In the genomic region with DNA sequence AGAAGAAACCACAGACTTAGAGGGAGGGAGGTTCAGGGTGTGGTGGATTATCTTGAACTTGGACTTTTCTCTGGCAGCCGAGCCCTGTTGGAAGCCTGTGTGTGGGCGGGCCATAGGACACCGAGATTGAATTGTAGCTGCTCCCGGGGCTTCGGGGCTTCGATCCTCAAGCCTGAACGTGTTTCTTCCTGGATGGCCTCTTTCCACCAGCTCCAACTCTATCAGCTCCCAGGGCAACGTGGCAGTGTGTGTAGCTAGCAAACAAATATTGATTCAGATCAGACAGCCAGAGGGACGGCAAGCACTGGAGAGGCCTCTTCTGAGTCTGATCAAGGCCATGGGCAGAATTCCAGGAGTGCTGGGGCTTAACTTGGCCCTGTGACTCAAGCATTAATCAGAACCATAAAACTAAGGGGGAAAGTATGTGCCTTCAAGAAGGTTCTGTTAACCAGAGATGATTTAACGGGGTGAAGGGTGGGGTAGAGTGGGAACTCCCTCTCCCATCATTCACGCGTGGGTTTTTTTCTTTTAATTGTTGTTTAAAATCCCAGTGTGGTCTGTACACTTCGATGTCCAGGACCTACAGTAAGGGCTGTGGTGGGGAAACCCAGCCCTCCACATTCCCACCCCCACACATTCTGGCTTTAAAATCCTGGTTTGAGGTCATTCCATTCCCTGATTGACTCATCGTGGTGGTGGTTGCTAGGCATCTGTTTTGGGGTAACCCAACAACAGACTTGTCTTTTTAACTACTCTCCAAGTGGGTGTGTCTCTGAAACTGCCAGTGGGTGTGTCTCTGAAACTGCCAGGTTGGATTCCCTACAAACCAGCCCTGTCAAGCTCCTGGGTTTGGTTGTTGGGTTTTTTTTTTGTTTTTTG, we compare ENCODE assay signal across 8 mouse cellular contexts. TPM values are rescaled to one million over a fixed set of nuclear protein-coding genes. Genes with fewer than 3 reads are reported as not detected.
DNase-seq lines count a peak whose midpoint lies in the region; ATAC-seq lines count a peak whose summit lies in the region.

No protein-coding gene starts in this region.

- peaks cover 33% of the 10 kb centered on the region for H3K27me3 ChIP-seq in liver, embryonic 13.5 days

- H3K9ac ChIP-seq in liver, embryonic 13.5 days = no peak overlapping the region

- DNase-seq in 3134 (ENCODE audit: extremely low read depth, insufficient read length, low spot score) (peak; percentile 83), R1 (ENCODE audit: low read depth, low spot score) (peak; percentile 75)
- DNase-seq in gastrocnemius, postnatal 14 days = peak; percentile 78
- peak; percentile 88 for DNase-seq in induced T-regulatory cell, adult 2 months (ENCODE audit: low read depth)
- no peak for DNase-seq in liver, embryonic 13.5 days
- DNase-seq in skeletal muscle tissue, adult 2 months (ENCODE audit: low read depth, low spot score) = peak; percentile 86
- no peak for DNase-seq in right cerebral cortex, adult 2 months (ENCODE audit: low spot score in 2 of 2)

- no peak overlapping the region for H3K4me2 ChIP-seq in liver, embryonic 13.5 days

- peak overlapping the region; percentile 63 for H3K27ac ChIP-seq in liver, embryonic 13.5 days

- no peak for ATAC-seq in liver, embryonic 13.5 days (ENCODE audit: low read depth)
- no peak for ATAC-seq in inflammation-experienced regulatory T-cells, adult 6 months

- H3K4me1 ChIP-seq in liver, embryonic 13.5 days (replicated peaks) = peaks cover 67% of the 10 kb centered on the region

- intact Hi-C loops in gastrocnemius, postnatal 14 days (cut with DNase I; ENCODE audit: low total_unique reads) = no loop called here

- H3K4me3 ChIP-seq in liver, embryonic 13.5 days (replicated peaks) = no peak overlapping the region

- H3K36me3 ChIP-seq in liver, embryonic 13.5 days = no peaks in the 10 kb centered on the region

- H3K9me3 ChIP-seq in liver, embryonic 13.5 days (replicated peaks) = no peaks in the 10 kb centered on the region

- WGBS in liver, embryonic 13.5 days (ENCODE audit: insufficient replicate concordance) = 32% methylated on average over 14 of the region's 14 CpGs

RNA-seq across cellular contexts. Expression of a gene that starts 4.6 kb away (rescaled TPM):
- 100 to 1,000 TPM in 1 of 2 experiments, 10 to 100 TPM in 1; 90.8 to 119 TPM for total RNA-seq in gastrocnemius, postnatal 14 days (2021)
- polyA plus RNA-seq in liver, embryonic 13.5 days (2015; fragmentation: Nextera tagmentation; extraction: Ambion mirVana) = 94.0 and 100 TPM in 2 replicates
- 100 to 1,000 TPM; 114 to 717 (median 120) TPM for polyA plus RNA-seq in inflammation-experienced regulatory T-cells, adult 6 months (2017; shearing (Covaris generic))

Comparison
In these comparisons a context has a peak if more than half of its experiments do, and no peak if none do; other contexts are left out.
1. DNase-seq: peak in 3134 (single experiment), R1 (single experiment), gastrocnemius, postnatal 14 days (single experiment), induced T-regulatory cell, adult 2 months (single experiment) and skeletal muscle tissue, adult 2 months (single experiment); none in liver, embryonic 13.5 days (single experiment) and right cerebral cortex, adult 2 months (0 of 2).